In genomic region chr4:132308437-132309139, GRCm38 (mm10) we compare ENCODE assay signal across 8 mouse cellular contexts. TPM values are rescaled to one million over a fixed set of nuclear protein-coding genes. Genes with fewer than 3 reads are reported as not detected.
DNase-seq lines count a peak whose midpoint lies in the region; ATAC-seq and TF ChIP-seq lines count a peak whose summit lies in the region.

No protein-coding gene starts in this region.

- H3K9ac ChIP-seq in embryonic facial prominence, embryonic 15.5 days, result peak overlapping the region; percentile 92
- H3K9ac ChIP-seq in kidney, embryonic 14.5 days (ENCODE audit: low read depth, low read length), result peak overlapping the region; percentile 90
- H3K9ac ChIP-seq in limb, embryonic 15.5 days, result peak overlapping the region; percentile 83

- no peaks in the 10 kb centered on the region for H3K27me3 ChIP-seq in embryonic facial prominence, embryonic 15.5 days
- H3K27me3 ChIP-seq in kidney, embryonic 14.5 days (ENCODE audit: control insufficient read depth, insufficient read depth, low read length), result no peaks in the 10 kb centered on the region
- H3K27me3 ChIP-seq in limb, embryonic 15.5 days, result no peaks in the 10 kb centered on the region

- H3K4me3 ChIP-seq in bone marrow, adult 2 months (replicated peaks; ENCODE audit: control insufficient read depth, low read depth, low read length), result peak overlapping the region; percentile 93
- peak overlapping the region; percentile 77 for H3K4me3 ChIP-seq in embryonic facial prominence, embryonic 15.5 days (replicated peaks)
- peak overlapping the region; percentile 76 for H3K4me3 ChIP-seq in kidney, embryonic 14.5 days (ENCODE audit: low read length)
- H3K4me3 ChIP-seq in limb, embryonic 15.5 days, result peak overlapping the region; percentile 73

- peak overlapping the region; percentile 70 for H3K4me2 ChIP-seq in embryonic facial prominence, embryonic 15.5 days (replicated peaks)
- H3K4me2 ChIP-seq in kidney, embryonic 14.5 days (replicated peaks; ENCODE audit: low read depth, low read length), result peak overlapping the region; percentile 94
- peak overlapping the region; percentile 72 for H3K4me2 ChIP-seq in limb, embryonic 15.5 days

- H3K27ac ChIP-seq in bone marrow, adult 2 months (ENCODE audit: control insufficient read depth, insufficient read depth, low read depth, low read length, poor library complexity), result peak overlapping the region; percentile 82
- H3K27ac ChIP-seq in embryonic facial prominence, embryonic 15.5 days (replicated peaks), result peak overlapping the region; percentile 91
- peak overlapping the region; percentile 85 for H3K27ac ChIP-seq in kidney, embryonic 14.5 days (ENCODE audit: low read depth, low read length)
- H3K27ac ChIP-seq in limb, embryonic 15.5 days, result peak overlapping the region; percentile 92

- H3K9me3 ChIP-seq in embryonic facial prominence, embryonic 15.5 days (replicated peaks), result no peaks in the 10 kb centered on the region
- H3K9me3 ChIP-seq in kidney, embryonic 14.5 days (ENCODE audit: control insufficient read depth, low read length), result no peaks in the 10 kb centered on the region
- H3K9me3 ChIP-seq in limb, embryonic 15.5 days, result no peaks in the 10 kb centered on the region

- TF ChIP-seq CTCF in bone marrow, adult 2 months (IDR thresholded peaks at IDR 0.05; ENCODE audit: control insufficient read depth, insufficient read depth, low read length), result no peak

- peaks cover 2% of the 10 kb centered on the region for H3K4me1 ChIP-seq in bone marrow, adult 2 months (ENCODE audit: control insufficient read depth, insufficient read depth, low read length)
- peaks cover 9% of the 10 kb centered on the region for H3K4me1 ChIP-seq in embryonic facial prominence, embryonic 15.5 days
- 0 out of 2 replicates have a peak, but pooled peaks cover 4% of the 10 kb centered on the region for H3K4me1 ChIP-seq in kidney, embryonic 14.5 days (ENCODE audit: control insufficient read depth, insufficient read depth, low read length)
- H3K4me1 ChIP-seq in limb, embryonic 15.5 days, result peaks cover 8% of the 10 kb centered on the region

- peak; percentile 94 for DNase-seq in 3T3-L1 (ENCODE audit: low read depth, low spot score)
- DNase-seq in heart, adult 9 months (ENCODE audit: low spot score in 2 of 2), result peak; percentile 91 to 92
- peak; percentile 68 to 77 for DNase-seq in monocyte, adult 2 months (ENCODE audit: low read depth in 1 of 2, low spot score in 2 of 2)
- DNase-seq in spleen, postnatal 36 days (ENCODE audit: low spot score in 2 of 2), result peak; percentile 91 to 92

- ATAC-seq in embryonic facial prominence, embryonic 15.5 days (ENCODE audit: insufficient number of reproducible peaks, low FRiP score, low TSS enrichment, low read depth), result peak; percentile 92
- peak; percentile 89 for ATAC-seq in kidney, embryonic 14.5 days (ENCODE audit: low FRiP score, low TSS enrichment)
- ATAC-seq in limb, embryonic 15.5 days (ENCODE audit: insufficient number of reproducible peaks, low FRiP score, low TSS enrichment, low read depth), result peak; percentile 86

- peak; percentile 84 for TF ChIP-seq POLR2A in bone marrow, adult 2 months (IDR thresholded peaks at IDR 0.05; ENCODE audit: borderline replicate concordance, control insufficient read depth, low read depth, low read length)

- peaks cover 40% of the 10 kb centered on the region for H3K36me3 ChIP-seq in embryonic facial prominence, embryonic 15.5 days
- peaks cover 25% of the 10 kb centered on the region for H3K36me3 ChIP-seq in kidney, embryonic 14.5 days (ENCODE audit: control insufficient read depth, insufficient read depth, low read length)
- H3K36me3 ChIP-seq in limb, embryonic 15.5 days, result peaks cover 34% of the 10 kb centered on the region

- under 1% methylated on average over 41 of the region's 41 CpGs for WGBS in bone marrow, adult 2 months
- under 1% methylated on average over 41 of the region's 41 CpGs for WGBS in embryonic facial prominence, embryonic 15.5 days
- WGBS in kidney, embryonic 14.5 days, result under 1% methylated on average over 41 of the region's 41 CpGs
- under 1% methylated on average over 41 of the region's 41 CpGs for WGBS in limb, embryonic 15.5 days

RNA-seq across cellular contexts. Expression of gene Rab42, which starts 5.4 kb away (rescaled TPM):
- not detected in 2 replicates for polyA plus RNA-seq in bone marrow, adult 2 months (2011; ENCODE audit: insufficient read depth, insufficient read length, low replicate concordance, missing spikeins)
- 2.4 and 3.4 TPM in 2 replicates for polyA plus RNA-seq in embryonic facial prominence, embryonic 15.5 days (2015; fragmentation: Nextera tagmentation; extraction: Ambion mirVana)
- 2.4 and 3.5 TPM in 2 replicates for polyA plus RNA-seq in kidney, embryonic 14.5 days (2014; fragmentation: Nextera tagmentation; extraction: Ambion mirVana)
- 1.8 and 2.7 TPM in 2 replicates for polyA plus RNA-seq in limb, embryonic 15.5 days (2015; fragmentation: Nextera tagmentation; extraction: Ambion mirVana)

RNA-seq across cellular contexts. Expression of gene Trnau1ap, which starts 20.8 kb away (rescaled TPM):
- 32.1 and 40.3 TPM in 2 replicates for polyA plus RNA-seq in bone marrow, adult 2 months (2011; ENCODE audit: insufficient read depth, insufficient read length, low replicate concordance, missing spikeins)
- 74.1 and 75.7 TPM in 2 replicates for polyA plus RNA-seq in embryonic facial prominence, embryonic 15.5 days (2015; fragmentation: Nextera tagmentation; extraction: Ambion mirVana)
- polyA plus RNA-seq in kidney, embryonic 14.5 days (2014; fragmentation: Nextera tagmentation; extraction: Ambion mirVana), result 79.5 and 86.2 TPM in 2 replicates
- 61.4 and 68.3 TPM in 2 replicates for polyA plus RNA-seq in limb, embryonic 15.5 days (2015; fragmentation: Nextera tagmentation; extraction: Ambion mirVana)

RNA-seq across cellular contexts. Expression of gene Taf12, which starts 34.4 kb away (rescaled TPM):
- 17.0 and 20.5 TPM in 2 replicates for polyA plus RNA-seq in bone marrow, adult 2 months (2011; ENCODE audit: insufficient read depth, insufficient read length, low replicate concordance, missing spikeins)
- polyA plus RNA-seq in embryonic facial prominence, embryonic 15.5 days (2015; fragmentation: Nextera tagmentation; extraction: Ambion mirVana), result 44.4 and 48.8 TPM in 2 replicates
- 42.7 and 46.6 TPM in 2 replicates for polyA plus RNA-seq in kidney, embryonic 14.5 days (2014; fragmentation: Nextera tagmentation; extraction: Ambion mirVana)
- 48.9 and 49.1 TPM in 2 replicates for polyA plus RNA-seq in limb, embryonic 15.5 days (2015; fragmentation: Nextera tagmentation; extraction: Ambion mirVana)

RNA-seq across cellular contexts. Expression of gene Rcc1, which starts 44.8 kb away (rescaled TPM):
- polyA plus RNA-seq in bone marrow, adult 2 months (2011; ENCODE audit: insufficient read depth, insufficient read length, low replicate concordance, missing spikeins), result 48.8 and 58.7 TPM in 2 replicates
- 66.6 and 69.8 TPM in 2 replicates for polyA plus RNA-seq in embryonic facial prominence, embryonic 15.5 days (2015; fragmentation: Nextera tagmentation; extraction: Ambion mirVana)
- 63.6 and 66.2 TPM in 2 replicates for polyA plus RNA-seq in kidney, embryonic 14.5 days (2014; fragmentation: Nextera tagmentation; extraction: Ambion mirVana)
- 66.2 and 70.1 TPM in 2 replicates for polyA plus RNA-seq in limb, embryonic 15.5 days (2015; fragmentation: Nextera tagmentation; extraction: Ambion mirVana)

RNA-seq across cellular contexts. Expression of gene Gmeb1, which starts 47.2 kb away (rescaled TPM):
- polyA plus RNA-seq in bone marrow, adult 2 months (2011; ENCODE audit: insufficient read depth, insufficient read length, low replicate concordance, missing spikeins), result 10.9 and 19.6 TPM in 2 replicates
- 37.5 and 37.8 TPM in 2 replicates for polyA plus RNA-seq in embryonic facial prominence, embryonic 15.5 days (2015; fragmentation: Nextera tagmentation; extraction: Ambion mirVana)
- polyA plus RNA-seq in kidney, embryonic 14.5 days (2014; fragmentation: Nextera tagmentation; extraction: Ambion mirVana), result 29.7 and 41.0 TPM in 2 replicates
- polyA plus RNA-seq in limb, embryonic 15.5 days (2015; fragmentation: Nextera tagmentation; extraction: Ambion mirVana), result 34.1 and 35.6 TPM in 2 replicates

Comparison
In these comparisons a context has a peak if more than half of its experiments do, and no peak if none do; other contexts are left out.
1. Peak in every context shown above with its lines: DNase-seq, ATAC-seq, H3K4me3 ChIP-seq and H3K27ac ChIP-seq.